ENCODE assay signal across 17 mouse cellular contexts in the genomic region with DNA sequence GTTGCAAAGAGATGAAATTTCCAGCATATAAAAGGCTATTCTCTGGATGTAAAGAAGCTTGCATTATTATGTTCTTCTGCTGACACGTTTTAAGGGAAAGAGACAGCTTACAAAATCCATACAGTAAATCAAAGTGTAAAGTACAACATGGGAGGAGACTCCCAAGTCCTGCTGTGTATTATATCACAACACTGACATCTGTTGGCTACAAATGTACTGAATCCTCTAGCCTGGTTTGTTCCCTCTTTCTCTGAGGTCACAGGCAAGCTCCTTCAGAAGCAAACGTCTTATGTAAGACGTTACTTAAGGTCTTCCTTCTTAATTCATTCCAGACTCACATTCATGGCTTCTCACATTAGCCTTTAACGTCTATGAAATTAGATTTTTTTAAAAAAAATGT. TPM values are rescaled to one million over a fixed set of nuclear protein-coding genes. Genes with fewer than 3 reads are reported as not detected.
DNase-seq lines count a peak whose midpoint lies in the region; ATAC-seq and TF ChIP-seq lines count a peak whose summit lies in the region.
"Had no signal": no experiment of that assay in that cellular context is flagged by ENCODE, and none has a peak within 500 bp of the region (broad histone marks: within the 10 kb centered on the region; RNA-seq: fewer than 3 reads in every experiment).

No protein-coding gene starts in this region.

- no peak overlapping the region for H3K4me2 ChIP-seq in kidney, postnatal 0 days (ENCODE audit: low read length)
- no peak overlapping the region for H3K4me2 ChIP-seq in kidney, embryonic 15.5 days
- H3K4me2 ChIP-seq: hindbrain, embryonic 12.5 days; lung, embryonic 15.5 days; midbrain, embryonic 12.5 days had no signal

- no peaks in the 10 kb centered on the region for H3K27me3 ChIP-seq in kidney, postnatal 0 days (ENCODE audit: insufficient read depth, low read length)
- no peaks in the 10 kb centered on the region for H3K27me3 ChIP-seq in kidney, embryonic 15.5 days
- H3K27me3 ChIP-seq in Patski: peaks cover 11% of the 10 kb centered on the region
- H3K27me3 ChIP-seq: hindbrain, embryonic 12.5 days; lung, embryonic 15.5 days; midbrain, embryonic 12.5 days had no signal

- in situ Hi-C loops in Patski (cut with MboI; ENCODE audit: low pct_unique_long_range_greater_than_20kb): no loop called here

- H3K9ac ChIP-seq in kidney, postnatal 0 days (ENCODE audit: low read depth, low read length): no peak overlapping the region
- no peak overlapping the region for H3K9ac ChIP-seq in kidney, embryonic 15.5 days
- H3K9ac ChIP-seq: hindbrain, embryonic 12.5 days; lung, embryonic 15.5 days; midbrain, embryonic 12.5 days had no signal

- no peak for ATAC-seq in kidney, postnatal 0 days (replicated peaks; ENCODE audit: low FRiP score, low read depth)
- ATAC-seq in kidney, embryonic 15.5 days (replicated peaks; ENCODE audit: low FRiP score): no peak
- no peak for ATAC-seq in Patski
- peak; percentile 70 for ATAC-seq in megakaryocyte-erythroid progenitor cell, adult 5-6 weeks (replicated peaks; ENCODE audit: low FRiP score, low TSS enrichment, poor library complexity, severe bottlenecking)

- peak; percentile 12 for DNase-seq in kidney, postnatal 0 days (ENCODE audit: low spot score)
- peak; percentile 22 for DNase-seq in A20 (ENCODE audit: low read depth, low spot score)
- no peak for DNase-seq in Patski (ENCODE audit: low read depth, low spot score)
- DNase-seq in right cerebral cortex, postnatal 14 days: no peak
- no peak for DNase-seq in urinary bladder, postnatal 4 days (ENCODE audit: low spot score in 2 of 2)
- DNase-seq: adrenal gland, postnatal 36 days; kidney, adult 18-20 months; kidney, postnatal 4 days; thymus, adult 18-20 months had no signal

- WGBS in kidney, postnatal 0 days: 47% methylated on average over 4 of the region's 4 CpGs
- WGBS in kidney, embryonic 15.5 days: 45% methylated on average over 4 of the region's 4 CpGs

- POLR2A ChIA-PET in Patski (lab: Charles Lee): no interaction called here

- TF ChIP-seq CTCF in kidney, postnatal 0 days (IDR thresholded peaks at IDR 0.05; ENCODE audit: low read depth): peak; percentile 28; the same call in 1 of the 2 replicates
- peak; percentile 25 for TF ChIP-seq CTCF in Patski (IDR thresholded peaks at IDR 0.05)

- H3K9me3 ChIP-seq in kidney, postnatal 0 days (replicated peaks; ENCODE audit: low read length): no peaks in the 10 kb centered on the region
- H3K9me3 ChIP-seq in kidney, embryonic 15.5 days (replicated peaks): no peaks in the 10 kb centered on the region
- H3K9me3 ChIP-seq: hindbrain, embryonic 12.5 days; lung, embryonic 15.5 days; midbrain, embryonic 12.5 days had no signal

- CTCF ChIA-PET in Patski (lab: Charles Lee): no interaction called here

- no peak overlapping the region for H3K4me3 ChIP-seq in kidney, postnatal 0 days (replicated peaks; ENCODE audit: low read depth, low read length)
- no peak overlapping the region for H3K4me3 ChIP-seq in kidney, embryonic 15.5 days (replicated peaks)
- H3K4me3 ChIP-seq: erythroblast, embryonic 14.5 days; hindbrain, embryonic 12.5 days; lung, embryonic 15.5 days; midbrain, embryonic 12.5 days had no signal

- no peaks in the 10 kb centered on the region for H3K36me3 ChIP-seq in kidney, postnatal 0 days (ENCODE audit: insufficient read depth, low read length)
- no peaks in the 10 kb centered on the region for H3K36me3 ChIP-seq in kidney, embryonic 15.5 days
- H3K36me3 ChIP-seq: hindbrain, embryonic 12.5 days; lung, embryonic 15.5 days; midbrain, embryonic 12.5 days had no signal

- H3K27ac ChIP-seq in kidney, postnatal 0 days: no peak overlapping the region
- H3K27ac ChIP-seq in kidney, embryonic 15.5 days: no peak overlapping the region
- H3K27ac ChIP-seq: hindbrain, embryonic 12.5 days; lung, embryonic 15.5 days; midbrain, embryonic 12.5 days had no signal

- H3K4me1 ChIP-seq in kidney, postnatal 0 days (replicated peaks; ENCODE audit: insufficient read depth, low read length): no peaks in the 10 kb centered on the region
- H3K4me1 ChIP-seq in kidney, embryonic 15.5 days: no peaks in the 10 kb centered on the region
- H3K4me1 ChIP-seq: hindbrain, embryonic 12.5 days; lung, embryonic 15.5 days; midbrain, embryonic 12.5 days had no signal

RNA-seq across cellular contexts. Expression of a gene that starts 15.8 kb away (rescaled TPM):
- polyA plus RNA-seq in kidney, postnatal 0 days (2015; fragmentation: Nextera tagmentation; extraction: Ambion mirVana): 19.6 and 24.4 TPM in 2 replicates
- 19.3 and 21.4 TPM in 2 replicates for polyA plus RNA-seq in kidney, embryonic 15.5 days (2015; fragmentation: Nextera tagmentation; extraction: Ambion mirVana)
- 20.2 TPM for polyA plus RNA-seq in Patski (2021)
- total RNA-seq in megakaryocyte-erythroid progenitor cell, adult 5-6 weeks (2014; fragmentation: Nextera tagmentation): 73.2 and 81.9 TPM in 2 replicates
- 112 and 158 TPM in 2 replicates for total RNA-seq in megakaryocyte-erythroid progenitor cell, adult 5-6 weeks (2017)

RNA-seq across cellular contexts. Expression of a gene that starts 41.4 kb away (rescaled TPM):
- polyA plus RNA-seq in kidney, postnatal 0 days (2015; fragmentation: Nextera tagmentation; extraction: Ambion mirVana): 330 and 338 TPM in 2 replicates
- 319 and 322 TPM in 2 replicates for polyA plus RNA-seq in kidney, embryonic 15.5 days (2015; fragmentation: Nextera tagmentation; extraction: Ambion mirVana)
- polyA plus RNA-seq in Patski (2021): 187 TPM
- 74.2 and 89.2 TPM in 2 replicates for total RNA-seq in megakaryocyte-erythroid progenitor cell, adult 5-6 weeks (2014; fragmentation: Nextera tagmentation)
- 43.2 and 45.6 TPM in 2 replicates for total RNA-seq in megakaryocyte-erythroid progenitor cell, adult 5-6 weeks (2017)

RNA-seq across cellular contexts. Expression of a gene that starts 45.6 kb away (rescaled TPM):
- not detected in 2 replicates for polyA plus RNA-seq in kidney, postnatal 0 days (2015; fragmentation: Nextera tagmentation; extraction: Ambion mirVana)
- 0.08 TPM in 1 of 2 replicates, not detected in the other for polyA plus RNA-seq in kidney, embryonic 15.5 days (2015; fragmentation: Nextera tagmentation; extraction: Ambion mirVana)
- polyA plus RNA-seq in Patski (2021): not detected
- total RNA-seq in megakaryocyte-erythroid progenitor cell, adult 5-6 weeks (2014; fragmentation: Nextera tagmentation): 0.32 and 0.48 TPM in 2 replicates
- not detected in 2 replicates for total RNA-seq in megakaryocyte-erythroid progenitor cell, adult 5-6 weeks (2017)
- polyA plus RNA-seq: erythroblast, embryonic 14.5 days; heart, embryonic 14.5 days; hindbrain, embryonic 12.5 days; lung, embryonic 15.5 days; midbrain, embryonic 12.5 days; neural tube, embryonic 14.5 days had no signal

RNA-seq across cellular contexts. Expression of a gene that starts 46.2 kb away (rescaled TPM):
- polyA plus RNA-seq in kidney, postnatal 0 days (2015; fragmentation: Nextera tagmentation; extraction: Ambion mirVana): 8.8 and 9.5 TPM in 2 replicates
- 10.7 and 11.3 TPM in 2 replicates for polyA plus RNA-seq in kidney, embryonic 15.5 days (2015; fragmentation: Nextera tagmentation; extraction: Ambion mirVana)
- polyA plus RNA-seq in Patski (2021): 17.8 TPM
- 4.2 and 4.3 TPM in 2 replicates for total RNA-seq in megakaryocyte-erythroid progenitor cell, adult 5-6 weeks (2014; fragmentation: Nextera tagmentation)
- 10.4 and 12.1 TPM in 2 replicates for total RNA-seq in megakaryocyte-erythroid progenitor cell, adult 5-6 weeks (2017)

Comparison
In these comparisons a context has a peak if more than half of its experiments do, and no peak if none do; other contexts are left out.
1. DNase-seq: peak in kidney, postnatal 0 days (single experiment) and A20 (single experiment); none in Patski (single experiment), right cerebral cortex, postnatal 14 days (single experiment) and urinary bladder, postnatal 4 days (0 of 2).